Mouse (Mus musculus) cerebellum, adult 11-12 months (tissue): Measurements from ENCODE around the gene Pdx1.

Experiments used
- DNase-seq: peaks from one replicate; pipeline ENCODE4 v3.0.0; 2022

The Pdx1 gene

DNA sequence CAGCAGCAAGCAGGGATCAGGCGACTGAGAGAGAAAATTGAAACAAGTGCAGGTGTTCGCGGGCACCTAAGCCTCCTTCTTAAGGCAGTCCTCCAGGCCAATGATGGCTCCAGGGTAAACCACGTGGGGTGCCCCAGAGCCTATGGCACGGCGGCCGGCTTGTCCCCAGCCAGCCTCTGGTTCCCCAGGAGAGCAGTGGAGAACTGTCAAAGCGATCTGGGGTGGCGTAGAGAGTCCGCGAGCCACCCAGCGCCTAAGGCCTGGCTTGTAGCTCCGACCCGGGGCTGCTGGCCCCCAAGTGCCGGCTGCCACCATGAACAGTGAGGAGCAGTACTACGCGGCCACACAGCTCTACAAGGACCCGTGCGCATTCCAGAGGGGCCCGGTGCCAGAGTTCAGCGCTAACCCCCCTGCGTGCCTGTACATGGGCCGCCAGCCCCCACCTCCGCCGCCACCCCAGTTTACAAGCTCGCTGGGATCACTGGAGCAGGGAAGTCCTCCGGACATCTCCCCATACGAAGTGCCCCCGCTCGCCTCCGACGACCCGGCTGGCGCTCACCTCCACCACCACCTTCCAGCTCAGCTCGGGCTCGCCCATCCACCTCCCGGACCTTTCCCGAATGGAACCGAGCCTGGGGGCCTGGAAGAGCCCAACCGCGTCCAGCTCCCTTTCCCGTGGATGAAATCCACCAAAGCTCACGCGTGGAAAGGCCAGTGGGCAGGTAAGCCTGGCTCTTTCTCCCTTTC is at the start of gene Pdx1:
Pdx1 (plus strand) TSS at position 34 of the 747 bp plus-strand sequence.
- no peak for DNase-seq

DNA sequence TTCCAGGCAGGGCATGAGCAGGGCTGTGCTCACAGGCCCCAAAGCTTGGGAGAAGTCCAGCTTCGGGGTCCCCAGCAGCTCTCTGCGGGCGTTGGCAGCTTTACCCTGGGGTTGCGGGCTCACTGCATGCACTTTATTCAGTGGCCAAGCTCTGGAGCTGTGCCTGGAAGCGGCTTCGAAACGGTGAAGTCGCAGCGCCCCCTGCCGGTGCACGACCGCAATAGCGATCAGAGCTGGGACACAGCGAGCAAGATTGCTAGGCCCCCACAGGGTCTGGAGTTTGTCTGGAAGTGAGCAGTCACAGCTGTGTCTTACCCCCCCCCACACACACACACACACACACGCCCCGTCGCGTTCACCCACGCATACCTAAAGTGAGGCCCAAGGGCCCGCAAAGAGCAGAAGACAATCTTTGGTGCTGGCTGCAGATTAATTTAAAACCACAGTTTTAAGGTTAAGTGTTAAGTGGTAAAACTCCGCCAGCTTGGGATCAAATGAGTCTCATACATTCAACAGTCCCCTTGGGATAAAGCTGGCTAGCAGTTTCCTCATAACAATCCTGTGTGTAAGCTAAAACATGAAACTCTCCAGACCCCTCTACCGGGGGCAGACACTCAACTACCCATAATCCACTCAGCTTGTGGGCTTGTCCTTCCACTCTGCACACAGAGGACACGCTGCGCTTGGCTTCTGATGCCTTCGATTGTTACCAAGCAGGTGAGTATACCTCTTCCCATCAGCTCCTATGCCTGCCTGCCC is 42.2 kb upstream of the Pdx1 start:
- DNase-seq = peak; percentile 72

DNA sequence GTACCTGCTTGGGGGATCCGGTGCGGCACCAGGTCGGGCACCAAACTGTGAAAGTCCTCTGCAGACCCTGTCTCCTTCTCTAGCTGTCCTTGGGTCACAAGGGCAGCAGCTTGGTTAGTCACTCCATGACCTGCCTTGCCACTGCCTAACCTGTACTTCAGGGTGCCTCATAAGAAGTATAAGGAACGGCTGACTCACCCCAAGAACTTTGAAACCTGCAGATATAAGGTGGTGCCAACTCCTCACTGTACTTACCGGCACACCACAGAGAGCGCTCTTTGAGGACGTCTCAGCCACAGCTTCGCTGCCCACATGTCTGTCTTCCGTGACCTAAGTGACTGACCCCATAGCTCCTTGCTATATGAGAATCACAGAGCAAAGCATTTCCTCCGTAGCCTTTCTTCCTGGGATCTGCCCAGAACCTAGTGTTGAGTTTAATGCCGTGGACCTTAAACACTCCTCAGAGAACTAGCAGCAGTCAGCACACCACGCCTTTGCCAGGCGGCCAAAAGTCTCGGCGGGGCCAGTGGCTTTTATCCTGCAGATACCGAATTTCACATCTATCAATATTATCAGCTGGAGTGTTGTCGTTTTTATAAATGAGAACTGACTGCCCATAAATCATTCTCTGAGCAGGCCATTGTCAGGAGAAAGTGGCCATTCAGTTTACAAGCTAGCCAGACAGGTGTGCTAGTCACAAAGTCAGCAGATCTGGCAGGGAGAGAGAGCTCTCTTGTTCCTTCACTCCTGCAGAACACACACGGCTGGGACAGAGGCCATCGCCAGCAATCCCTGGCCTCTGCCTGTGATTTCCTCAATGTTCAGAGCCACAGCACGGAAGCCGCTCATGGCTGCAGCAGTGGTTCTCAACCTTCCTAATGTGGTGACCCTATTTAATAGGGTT is 34.1 kb upstream of the Pdx1 start:
- no peak for DNase-seq

DNA sequence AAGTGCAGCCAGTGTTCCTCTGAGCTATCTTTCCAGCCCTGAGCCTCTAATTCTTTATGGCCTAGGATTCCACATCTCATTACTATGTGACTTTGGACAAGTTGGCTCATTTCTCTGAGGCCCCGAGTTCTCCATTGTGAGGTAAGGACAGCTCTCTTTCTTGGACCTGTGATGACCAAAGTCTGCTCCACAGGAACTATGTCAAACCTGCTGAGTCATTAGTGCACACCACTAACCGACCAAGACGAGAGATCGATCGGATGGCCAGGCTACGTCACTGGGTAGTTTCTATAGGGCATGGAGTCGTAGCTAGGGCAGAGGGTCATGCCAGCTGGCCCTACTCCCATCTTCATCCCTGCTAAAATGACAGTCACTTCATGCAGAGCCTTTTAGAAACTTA is 25.9 kb upstream of the Pdx1 start:
- DNase-seq = no peak

DNA sequence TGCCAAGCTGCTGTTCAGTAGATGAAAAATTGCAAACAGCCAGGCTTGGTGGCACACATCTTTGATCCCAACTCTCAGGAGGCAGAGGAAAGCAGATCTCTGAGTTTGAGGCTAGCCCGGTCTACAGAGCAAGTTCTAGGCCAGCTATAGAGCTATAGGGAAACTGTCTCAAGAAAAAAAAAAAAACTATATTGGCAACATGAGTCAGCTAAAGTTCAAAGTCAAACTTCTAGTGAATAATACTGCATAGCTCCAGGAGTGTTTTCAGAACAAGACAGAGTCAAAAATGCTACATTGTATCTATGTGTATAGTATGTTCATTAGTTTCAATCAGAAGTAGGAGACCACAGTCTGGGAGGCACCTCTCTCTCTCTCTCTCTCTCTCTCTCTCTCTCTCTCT is 9.6 kb upstream of the Pdx1 start:
- DNase-seq = no peak

DNA sequence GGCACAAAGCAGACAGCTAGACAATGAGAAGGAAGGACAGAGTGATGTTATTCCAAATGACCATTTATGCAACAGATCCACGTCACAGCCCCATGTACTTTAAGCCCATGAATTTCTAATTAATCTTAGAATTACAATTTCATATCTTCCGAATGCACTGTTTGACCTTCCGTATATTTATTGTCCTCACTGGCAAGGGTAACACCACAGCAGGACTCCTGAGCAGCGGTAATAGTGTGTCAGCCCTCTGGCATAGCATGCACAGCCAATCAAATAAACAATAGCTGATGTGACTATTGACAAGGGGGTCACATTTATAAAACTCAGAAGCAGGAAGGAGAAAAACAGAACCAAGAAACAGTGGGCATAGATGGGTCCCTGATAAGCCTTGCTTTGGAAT is 9.0 kb upstream of the Pdx1 start:
- DNase-seq = no peak

DNA sequence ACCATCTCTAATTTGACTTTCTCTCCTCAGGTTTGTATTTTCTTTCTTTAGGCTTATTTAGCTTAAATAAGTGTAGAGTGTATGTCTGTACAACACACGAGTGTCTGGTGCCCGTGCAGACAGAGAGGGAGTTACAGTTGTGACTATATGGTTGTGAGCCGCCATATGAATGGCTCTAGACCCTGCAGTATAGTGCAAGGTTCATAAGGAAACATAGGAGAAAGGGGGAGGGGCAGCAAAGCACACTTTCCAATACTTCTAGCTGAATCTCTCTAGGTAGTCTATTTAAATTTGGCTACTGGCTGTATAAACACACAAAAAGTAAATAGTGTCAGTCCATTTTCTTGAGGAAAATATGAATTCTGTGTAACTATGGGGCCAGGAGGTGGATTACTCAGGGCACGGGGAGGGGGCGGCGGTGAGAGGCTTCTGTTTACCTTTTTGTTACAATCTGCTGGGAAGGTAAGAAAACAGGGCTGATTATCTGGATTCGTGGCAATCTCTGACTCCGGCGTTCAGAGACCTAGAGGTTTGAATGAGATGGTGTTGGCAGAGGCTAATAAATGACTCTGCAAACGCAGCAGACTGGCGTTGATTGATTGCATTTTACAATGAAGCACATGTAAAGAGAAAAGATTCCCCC is 7.7 kb upstream of the Pdx1 start:
- no peak for DNase-seq

DNA sequence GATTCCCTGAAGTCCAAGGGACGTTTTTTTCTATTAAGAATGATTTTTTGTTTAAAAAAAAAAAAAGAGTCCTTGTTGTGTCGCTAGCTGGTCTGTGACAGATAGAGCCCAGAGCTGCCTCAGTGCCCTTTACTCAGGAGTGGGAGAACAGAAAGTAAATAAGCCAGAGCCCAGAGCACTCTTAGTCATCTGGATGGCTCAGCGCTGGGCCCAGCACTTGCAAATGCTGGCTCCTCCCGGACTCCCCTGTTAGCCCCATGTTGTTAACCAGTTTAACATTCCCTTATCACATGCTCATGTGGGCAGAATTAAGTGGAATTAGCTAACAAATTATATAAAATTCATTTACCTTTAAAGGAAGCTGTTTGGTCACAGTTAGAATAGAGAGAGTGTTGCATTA is 5.8 kb upstream of the Pdx1 start:
- DNase-seq = no peak

DNA sequence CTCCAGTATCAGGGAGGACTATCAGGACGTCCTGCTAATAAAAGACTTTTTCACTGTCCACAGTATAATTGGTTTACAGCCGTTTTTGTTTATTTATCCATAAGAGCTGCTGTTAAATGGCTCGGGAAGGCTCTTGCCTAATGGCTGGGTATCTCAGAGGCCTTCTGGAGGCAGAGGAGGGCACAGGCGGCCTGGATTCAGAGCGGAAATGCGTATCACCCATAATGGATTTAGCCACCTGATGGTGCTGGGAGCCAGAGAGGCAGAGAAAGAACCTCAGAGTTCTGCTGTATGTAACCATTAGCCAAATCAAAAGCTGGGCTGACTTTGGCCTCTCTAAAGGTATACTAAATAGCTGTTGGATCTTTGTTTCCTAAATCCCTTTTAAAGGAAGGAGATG is 2.3 kb upstream of the Pdx1 start:
- DNase-seq = no peak

DNA sequence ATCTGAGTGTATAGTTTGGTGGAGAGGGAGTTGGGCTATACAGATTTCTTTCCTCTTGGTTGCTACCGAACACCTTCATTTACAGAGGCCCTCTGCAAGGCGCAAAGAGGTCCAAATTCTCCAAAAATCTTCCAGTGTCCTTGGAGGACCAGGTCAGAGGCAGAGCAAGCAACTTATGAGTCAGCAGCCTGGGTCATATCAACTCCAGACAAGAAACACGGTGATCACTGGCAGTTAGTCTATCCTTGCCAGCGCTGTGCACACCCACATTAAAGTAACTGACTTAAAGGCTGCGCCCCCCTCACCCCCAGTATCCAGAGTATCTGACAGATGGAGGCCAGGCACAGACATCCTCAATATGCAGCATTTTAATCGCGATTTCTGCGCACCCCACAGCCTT is 1.0 kb upstream of the Pdx1 start:
- no peak for DNase-seq

DNA sequence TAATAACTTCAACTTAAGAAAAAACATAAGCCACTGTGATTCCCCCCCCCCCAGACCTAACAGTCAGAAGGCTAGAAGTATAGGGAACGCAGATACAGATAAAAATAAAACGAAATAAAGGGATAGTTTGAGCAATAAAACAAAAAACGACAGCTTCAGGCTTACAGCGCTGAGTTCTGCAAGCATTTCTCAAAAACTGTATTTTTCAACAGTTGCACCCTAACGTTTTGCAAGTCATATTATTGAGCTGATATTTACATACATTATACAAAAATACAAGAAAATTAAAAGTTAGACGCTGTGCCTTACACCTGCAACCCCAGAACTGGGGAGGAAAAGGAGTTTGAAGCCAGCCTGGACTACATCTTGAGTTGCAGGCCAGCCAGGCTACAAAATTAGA is 388 bp upstream of the Pdx1 start:
- DNase-seq = no peak

DNA sequence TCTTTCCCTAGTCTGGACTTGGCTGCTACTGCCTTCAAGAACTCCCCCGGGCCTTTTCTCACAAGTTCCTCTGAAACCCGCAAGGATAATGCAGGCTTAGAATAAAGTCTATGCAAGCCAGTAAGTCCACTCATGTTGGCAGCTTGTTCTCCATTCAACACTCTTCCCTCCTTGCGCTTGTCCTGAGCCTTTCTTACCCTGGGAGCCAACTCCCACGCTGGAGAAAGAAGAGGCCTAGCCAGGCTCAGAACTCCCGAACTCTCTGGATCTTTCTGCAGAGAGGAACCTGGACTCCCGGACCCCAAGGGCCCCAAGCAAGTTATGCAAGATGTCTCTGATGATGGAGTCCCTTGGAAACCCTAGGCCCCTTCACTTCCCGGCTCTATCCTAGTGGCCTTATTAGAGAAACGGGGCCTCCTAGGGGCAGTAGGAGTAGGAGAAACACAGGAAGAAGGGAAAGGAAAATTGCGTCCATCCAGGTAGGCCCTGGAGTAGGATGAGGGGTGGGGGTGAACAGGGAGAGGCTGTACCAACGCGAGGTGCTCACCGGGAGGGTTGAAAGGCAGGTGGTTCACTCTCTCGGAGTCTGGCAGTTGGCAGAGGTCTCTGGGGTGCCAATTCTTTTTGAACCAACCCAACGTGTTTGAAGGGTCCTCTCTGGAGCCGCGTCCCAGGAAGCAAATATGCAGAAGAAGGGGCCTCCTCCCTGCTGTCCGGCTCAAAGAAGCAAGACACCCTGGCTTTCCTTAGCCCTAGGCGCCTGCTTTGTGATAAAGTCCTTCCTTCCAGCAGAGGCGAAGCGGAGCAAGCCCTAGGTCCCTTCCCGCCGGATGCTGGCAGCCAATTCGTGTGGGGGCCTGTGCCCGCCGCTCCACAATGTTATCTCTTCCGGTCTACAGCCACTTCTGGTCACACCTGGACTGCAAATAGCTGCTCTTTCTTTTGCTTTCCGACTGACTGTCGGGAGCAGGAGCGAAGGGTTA is 1.2 kb downstream of the Pdx1 start:
- no peak for DNase-seq

DNA sequence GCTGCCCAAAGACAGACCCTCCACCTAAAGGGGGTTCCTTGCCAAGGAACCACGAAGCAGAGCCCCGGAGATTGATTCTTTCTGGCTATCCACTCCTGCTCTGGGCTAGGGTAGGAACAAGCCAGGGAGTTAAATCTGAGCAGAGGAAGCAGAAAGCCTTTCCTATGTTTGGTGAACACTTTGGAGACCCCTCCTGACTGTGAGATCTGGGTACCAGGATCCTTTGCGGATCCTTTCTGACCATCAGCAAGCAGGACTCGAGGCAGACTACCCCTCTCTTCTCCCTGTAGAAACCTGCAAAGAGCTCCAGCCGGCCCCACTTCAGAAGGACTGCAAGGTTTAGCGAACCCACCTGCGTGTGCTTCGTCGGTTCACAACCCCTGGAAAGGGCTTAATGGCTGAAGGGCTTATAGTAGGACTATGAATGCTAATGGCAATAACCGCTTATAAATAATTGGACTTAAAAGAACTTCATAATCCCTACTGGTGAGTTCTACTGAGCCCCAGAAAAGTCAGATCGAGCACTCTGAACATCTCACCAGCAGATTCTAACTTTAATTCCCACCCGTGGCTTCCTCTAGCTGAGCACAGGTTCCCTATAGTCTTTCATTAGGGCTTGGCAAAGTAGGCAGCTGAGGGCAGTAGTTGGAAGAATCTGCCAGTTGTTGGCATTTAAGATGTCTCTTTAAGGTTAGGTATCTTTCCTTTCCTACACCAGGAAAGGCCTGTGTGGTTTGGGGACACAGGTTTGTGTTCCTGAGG is 2.5 kb downstream of the Pdx1 start:
- no peak for DNase-seq

DNA sequence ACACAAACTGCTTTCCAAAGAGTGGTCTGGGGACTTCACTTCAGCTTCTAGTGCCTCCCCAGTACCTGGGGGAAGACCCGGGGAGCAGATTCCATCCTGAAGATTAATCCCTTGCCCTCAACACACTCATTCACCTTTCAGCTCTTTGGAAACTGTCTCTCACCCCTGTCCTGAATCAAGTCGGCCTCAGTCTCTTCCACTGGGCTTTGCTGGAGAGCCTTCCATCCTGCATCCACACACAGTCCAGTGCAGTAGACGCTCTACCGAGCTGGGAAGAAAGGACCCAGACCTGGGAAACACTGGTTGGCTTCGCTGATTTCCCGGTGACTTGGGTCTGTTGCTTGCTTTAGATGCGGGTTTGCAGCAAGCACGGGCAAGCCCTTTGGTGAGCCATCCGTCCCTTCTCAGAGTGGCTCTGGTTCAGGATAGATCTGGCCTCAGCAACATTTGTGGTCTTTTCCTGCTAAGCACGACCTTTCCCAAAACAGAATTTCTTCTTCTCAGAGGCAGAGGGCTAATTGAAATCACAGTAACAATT is 3.1 kb downstream of the Pdx1 start:
- DNase-seq = no peak

DNA sequence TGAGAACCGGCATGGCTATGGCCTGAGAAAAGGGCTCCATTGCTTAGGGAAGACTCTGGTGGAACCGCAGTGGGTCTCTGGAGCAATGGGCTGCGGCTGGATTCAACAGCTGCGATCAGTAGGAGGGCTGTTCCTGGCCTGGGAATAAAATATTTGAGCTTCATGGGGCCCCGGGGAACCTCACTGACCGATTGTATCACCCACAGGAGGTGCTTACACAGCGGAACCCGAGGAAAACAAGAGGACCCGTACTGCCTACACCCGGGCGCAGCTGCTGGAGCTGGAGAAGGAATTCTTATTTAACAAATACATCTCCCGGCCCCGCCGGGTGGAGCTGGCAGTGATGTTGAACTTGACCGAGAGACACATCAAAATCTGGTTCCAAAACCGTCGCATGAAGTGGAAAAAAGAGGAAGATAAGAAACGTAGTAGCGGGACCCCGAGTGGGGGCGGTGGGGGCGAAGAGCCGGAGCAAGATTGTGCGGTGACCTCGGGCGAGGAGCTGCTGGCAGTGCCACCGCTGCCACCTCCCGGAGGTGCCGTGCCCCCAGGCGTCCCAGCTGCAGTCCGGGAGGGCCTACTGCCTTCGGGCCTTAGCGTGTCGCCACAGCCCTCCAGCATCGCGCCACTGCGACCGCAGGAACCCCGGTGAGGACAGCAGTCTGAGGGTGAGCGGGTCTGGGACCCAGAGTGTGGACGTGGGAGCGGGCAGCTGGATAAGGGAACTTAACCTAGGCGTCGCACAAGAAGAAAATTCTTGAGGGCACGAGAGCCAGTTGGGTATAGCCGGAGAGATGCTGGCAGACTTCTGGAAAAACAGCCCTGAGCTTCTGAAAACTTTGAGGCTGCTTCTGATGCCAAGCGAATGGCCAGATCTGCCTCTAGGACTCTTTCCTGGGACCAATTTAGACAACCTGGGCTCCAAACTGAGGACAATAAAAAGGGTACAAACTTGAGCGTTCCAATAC is 4.7 kb downstream of the Pdx1 start:
- no peak for DNase-seq

DNA sequence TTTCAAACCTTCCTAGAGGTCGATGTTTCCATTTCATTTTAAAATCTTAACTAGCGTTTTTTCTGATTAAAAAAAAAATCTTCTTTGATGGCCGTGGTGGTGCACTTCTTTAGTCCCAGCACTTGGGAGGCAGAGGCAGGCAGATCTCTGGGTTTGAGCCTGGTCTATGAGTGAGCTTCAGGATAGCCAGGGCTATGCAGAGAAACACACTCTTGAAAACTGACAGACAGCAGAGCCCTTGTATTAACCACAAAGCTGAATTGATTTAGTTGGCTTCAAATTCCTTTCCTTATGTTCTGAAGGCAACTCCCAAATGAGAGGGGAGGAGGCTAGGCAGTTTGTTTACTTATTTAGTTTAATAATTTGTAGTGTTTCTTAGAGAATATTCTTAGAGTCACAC is 6.0 kb downstream of the Pdx1 start:
- DNase-seq = no peak

DNA sequence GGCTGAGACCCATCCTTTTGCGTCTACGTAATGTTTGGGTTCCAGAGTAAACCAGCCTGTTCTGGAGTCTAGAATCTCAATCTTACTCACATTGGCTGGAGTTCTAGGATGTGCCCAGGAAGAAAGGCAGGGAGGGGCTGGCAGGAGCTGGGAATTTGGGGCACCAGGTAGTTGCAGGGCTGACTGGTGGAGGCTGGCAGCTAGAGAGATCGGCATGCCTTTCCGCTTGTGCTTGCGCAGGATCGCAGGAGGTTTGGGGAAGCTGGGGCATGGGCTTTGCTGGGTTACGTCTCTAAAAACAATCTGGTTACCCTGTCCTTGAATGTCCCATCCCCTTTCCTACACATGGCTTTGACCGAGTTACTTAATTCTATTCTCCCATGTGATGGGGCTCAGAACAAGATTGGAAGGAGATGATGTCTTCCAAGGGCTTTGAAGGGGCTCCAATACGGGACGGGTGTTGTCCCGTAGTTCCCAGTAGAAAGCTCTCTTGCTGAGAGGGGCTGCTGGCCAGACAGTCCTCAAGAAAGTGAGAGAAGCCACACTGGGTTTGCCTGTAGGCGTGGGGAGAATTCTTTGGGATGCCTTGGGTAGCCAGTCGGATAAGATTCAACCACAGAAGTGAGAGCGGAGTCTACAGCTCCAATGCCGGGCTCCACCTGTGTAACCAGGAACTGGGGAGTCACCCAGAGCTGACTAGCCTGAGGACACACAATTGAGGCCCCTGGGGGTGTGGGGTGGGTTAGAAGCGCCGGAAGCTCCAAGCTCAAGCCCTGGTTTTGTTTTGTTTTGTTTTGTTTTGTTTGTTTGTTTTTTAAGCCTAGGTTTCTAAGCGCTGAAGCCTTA is 7.2 kb downstream of the Pdx1 start:
- no peak for DNase-seq

DNA sequence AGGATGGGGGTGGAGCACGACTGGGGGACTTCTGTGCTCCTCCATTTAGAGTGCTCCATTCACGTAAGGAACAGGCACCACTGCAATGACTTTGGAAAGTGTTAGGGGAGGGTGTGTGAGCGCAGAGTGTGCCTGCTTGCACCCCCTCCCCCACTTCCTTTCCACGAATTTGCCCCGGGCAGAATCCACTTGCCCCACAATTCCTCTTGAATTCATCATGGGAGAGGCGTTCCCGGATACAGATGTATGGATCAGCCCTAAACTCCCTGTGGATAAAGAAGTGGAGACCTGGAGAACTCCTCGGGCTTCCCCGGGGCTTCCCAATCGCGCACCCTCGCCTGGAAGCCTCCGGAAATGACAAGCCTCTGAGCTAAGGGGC is 7.8 kb downstream of the Pdx1 start:
- no peak for DNase-seq

DNA sequence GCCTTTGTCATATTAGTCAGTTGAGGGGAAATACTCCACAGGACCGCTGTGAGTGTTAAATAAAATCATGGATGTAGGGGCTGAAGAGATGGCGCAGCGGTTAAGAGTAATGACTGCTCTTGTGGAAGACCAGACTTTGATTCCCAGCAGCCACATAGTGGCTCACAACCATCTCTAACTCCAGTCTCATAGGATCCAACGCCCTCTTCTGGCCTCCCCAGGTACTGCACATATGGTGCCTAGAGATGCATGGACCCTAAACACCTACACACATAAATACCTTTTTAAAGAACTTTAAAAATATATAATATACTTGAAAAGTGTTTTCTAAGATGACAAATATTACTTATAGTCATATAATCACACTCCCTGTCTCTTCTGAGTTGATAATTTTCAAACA is 14.6 kb downstream of the Pdx1 start:
- DNase-seq = no peak
